Mouse (Mus musculus): ENCODE data around the gene Aym1. TPM values are rescaled to one million over a fixed set of nuclear protein-coding genes. Genes with fewer than 3 reads are reported as not detected.

Gene Aym1
- polyA plus RNA-seq, 1 experiment from 2014 or later, result not detected

- 68% methylated on average over 4 of the region's 4 CpGs for WGBS (ENCODE audit: insufficient replicate concordance)
- ATAC-seq (no peak), DNase-seq (no peak)
- TF ChIP-seq EP300 (IDR thresholded peaks at IDR 0.05; ENCODE audit: low read depth), result no peak
- no peak for TF ChIP-seq CTCF (IDR thresholded peaks at IDR 0.05; ENCODE audit: low read depth)
- no peak overlapping the region for H3K4me3 ChIP-seq (ENCODE audit: low read depth, low read length)
- H3K27me3 ChIP-seq (ENCODE audit: insufficient read depth, low read length), result 0 out of 2 replicates have a peak, but pooled peaks cover 9% of the 10 kb centered on the region
- no peak overlapping the region for H3K9ac ChIP-seq (replicated peaks)
- H3K4me2 ChIP-seq (ENCODE audit: low read depth, low read length), result no peak overlapping the region
- H3K36me3 ChIP-seq (replicated peaks; ENCODE audit: insufficient read depth, low read length), result no peaks in the 10 kb centered on the region
- no peaks in the 10 kb centered on the region for H3K9me3 ChIP-seq (ENCODE audit: low read length)
- H3K27ac ChIP-seq (ENCODE audit: low read depth), result no peak overlapping the region
- H3K4me1 ChIP-seq (ENCODE audit: insufficient read depth), result no peaks in the 10 kb centered on the region
Measured at GRCm38 (mm10) chr5:113372449-113372848, 15.4 kb downstream of the Aym1 start.

DNA sequence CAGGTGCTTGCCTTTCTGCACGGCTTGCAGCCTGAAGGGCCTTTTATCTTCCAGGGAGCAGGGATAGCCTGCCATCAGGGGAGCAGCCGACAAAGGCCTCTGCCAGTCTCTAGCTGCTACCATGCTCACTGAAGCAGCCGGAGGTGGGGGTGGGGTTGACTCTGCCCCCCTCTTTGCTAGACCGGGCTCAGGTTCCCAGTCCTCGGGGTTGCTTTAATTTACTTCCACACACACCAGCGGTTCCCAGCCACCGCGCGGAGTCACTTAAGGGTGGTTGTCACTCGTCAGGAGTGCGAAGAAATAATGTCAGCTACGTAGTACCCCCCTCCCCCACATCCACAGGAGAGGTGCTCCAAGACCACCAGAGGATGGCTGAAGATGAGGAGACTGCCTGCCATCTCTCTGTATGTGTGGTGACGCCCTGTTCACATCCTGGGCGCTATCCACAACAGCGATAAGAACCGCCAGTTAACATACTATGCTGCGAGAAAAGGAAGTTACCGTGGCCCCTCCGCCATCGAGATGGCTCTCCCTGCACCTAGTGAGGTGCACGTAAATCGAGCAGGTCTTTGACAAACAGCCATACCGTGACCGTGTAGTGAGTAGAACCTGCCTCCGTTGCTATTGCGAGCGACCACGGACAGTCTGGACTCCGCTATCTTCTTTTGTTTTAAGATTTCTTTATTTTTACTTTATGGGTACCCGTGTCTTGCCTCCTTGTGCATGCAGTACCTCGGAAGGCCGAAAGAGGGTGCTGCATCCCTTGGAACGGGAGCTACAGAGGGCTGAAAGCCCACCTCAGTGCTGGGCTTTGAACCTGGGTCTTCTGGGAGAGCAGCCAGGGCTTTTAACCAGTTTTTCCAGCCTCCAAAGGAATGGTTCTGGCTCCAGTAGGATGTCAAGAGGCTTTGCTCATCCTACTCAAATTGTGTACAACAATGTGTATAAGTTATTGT, 16.2 kb downstream of the Aym1 start:
- 5% methylated on average over 33 of the region's 33 CpGs for WGBS (ENCODE audit: insufficient replicate concordance)
- Histone ChIP-seq H3K4me2 (ENCODE audit: low read depth, low read length) (no peak overlapping the region), H3K4me3 (ENCODE audit: low read depth, low read length) (no peak overlapping the region), H3K9me3 (ENCODE audit: low read length) (no peaks in the 10 kb centered on the region), H3K27me3 (ENCODE audit: insufficient read depth, low read length) (0 out of 2 replicates have a peak, but pooled peaks cover 9% of the 10 kb centered on the region), H3K4me1 (ENCODE audit: insufficient read depth) (no peaks in the 10 kb centered on the region), H3K36me3 (replicated peaks; ENCODE audit: insufficient read depth, low read length) (no peaks in the 10 kb centered on the region), H3K27ac (ENCODE audit: low read depth) (no peak overlapping the region), H3K9ac (replicated peaks) (no peak overlapping the region)
- peak; percentile 65 for TF ChIP-seq CTCF (IDR thresholded peaks at IDR 0.05; ENCODE audit: low read depth)
- TF ChIP-seq EP300 (IDR thresholded peaks at IDR 0.05; ENCODE audit: low read depth), result no peak
- ATAC-seq (no peak), DNase-seq (peak; percentile 52)

DNA sequence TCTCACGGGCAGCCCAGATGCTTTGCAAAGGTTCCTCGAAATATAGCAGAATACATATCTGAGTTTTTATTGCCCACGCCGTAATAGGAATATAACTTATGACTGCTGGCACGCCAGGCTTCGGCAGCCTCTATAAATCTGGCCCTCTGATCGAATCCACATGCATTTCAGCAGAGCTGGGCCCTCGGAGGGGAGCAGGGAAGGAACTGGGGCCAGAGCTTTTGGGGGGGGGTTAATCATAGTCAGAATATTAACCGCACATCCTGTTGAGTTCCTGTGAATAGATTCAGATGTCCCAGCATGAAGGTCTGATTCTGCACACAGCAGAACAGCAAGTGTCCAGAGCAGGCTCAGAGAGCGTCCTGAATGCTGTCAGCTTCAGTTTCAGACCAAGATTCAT, 17.2 kb downstream of the Aym1 start:
- Histone ChIP-seq H3K4me1 (ENCODE audit: insufficient read depth) (no peaks in the 10 kb centered on the region), H3K27me3 (ENCODE audit: insufficient read depth, low read length) (0 out of 2 replicates have a peak, but pooled peaks cover 9% of the 10 kb centered on the region), H3K4me3 (ENCODE audit: low read depth, low read length) (no peak overlapping the region), H3K9ac (replicated peaks) (no peak overlapping the region), H3K4me2 (ENCODE audit: low read depth, low read length) (no peak overlapping the region), H3K27ac (ENCODE audit: low read depth) (no peak overlapping the region), H3K36me3 (replicated peaks; ENCODE audit: insufficient read depth, low read length) (no peaks in the 10 kb centered on the region), H3K9me3 (ENCODE audit: low read length) (no peaks in the 10 kb centered on the region)
- DNase-seq (no peak), ATAC-seq (no peak)
- WGBS (ENCODE audit: insufficient replicate concordance), result 75% methylated on average over 10 of the region's 10 CpGs
- TF ChIP-seq CTCF (IDR thresholded peaks at IDR 0.05; ENCODE audit: low read depth) (no peak), EP300 (IDR thresholded peaks at IDR 0.05; ENCODE audit: low read depth) (no peak)

- H3K27me3 ChIP-seq (ENCODE audit: insufficient read depth, low read length), result 0 out of 2 replicates have a peak, but pooled peaks cover 9% of the 10 kb centered on the region
- 33% methylated on average over 3 of the region's 3 CpGs for WGBS (ENCODE audit: insufficient replicate concordance)
Measured at GRCm38 (mm10) chr5:113375783-113376182, 18.7 kb downstream of the Aym1 start.

DNA sequence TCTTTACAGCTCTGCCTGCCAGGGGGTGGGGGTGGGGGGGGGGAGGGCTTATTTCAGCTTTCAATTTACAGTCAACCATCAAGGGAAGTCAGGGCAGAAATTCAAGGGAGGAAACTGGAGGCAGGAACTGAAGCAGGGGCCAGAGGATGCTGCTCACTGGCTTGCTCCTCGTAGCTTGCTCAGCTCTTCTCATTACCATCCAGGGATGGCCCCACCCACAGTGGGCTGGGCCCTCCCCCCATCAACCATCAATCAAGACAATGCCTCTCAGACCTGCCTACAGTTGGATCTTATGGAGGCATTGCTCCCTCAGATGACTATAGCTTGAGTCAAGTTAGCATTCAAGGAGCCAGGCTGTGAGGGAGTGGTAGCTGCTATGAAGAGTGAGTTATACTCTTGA, 19.2 kb downstream of the Aym1 start:
- TF ChIP-seq CTCF (IDR thresholded peaks at IDR 0.05; ENCODE audit: low read depth), result no peak
- no peaks in the 10 kb centered on the region for H3K36me3 ChIP-seq (replicated peaks; ENCODE audit: insufficient read depth, low read length)
- DNase-seq (no peak), ATAC-seq (no peak)
- H3K9me3 ChIP-seq (ENCODE audit: low read length), result no peaks in the 10 kb centered on the region
- no peak overlapping the region for H3K9ac ChIP-seq (replicated peaks)
- 0 out of 2 replicates have a peak, but pooled peaks cover 9% of the 10 kb centered on the region for H3K27me3 ChIP-seq (ENCODE audit: insufficient read depth, low read length)
- H3K4me2 ChIP-seq (ENCODE audit: low read depth, low read length), result no peak overlapping the region
- no peaks in the 10 kb centered on the region for H3K4me1 ChIP-seq (ENCODE audit: insufficient read depth)
- H3K27ac ChIP-seq (ENCODE audit: low read depth), result no peak overlapping the region
- 44% methylated on average over 1 of the region's 1 CpGs for WGBS (ENCODE audit: insufficient replicate concordance)
- H3K4me3 ChIP-seq (ENCODE audit: low read depth, low read length), result no peak overlapping the region

More at GRCm38 (mm10) chr5:113375783-113376182, 18.7 kb downstream of the Aym1 start:
- Histone ChIP-seq H3K4me2 (ENCODE audit: low read depth, low read length) (no peak overlapping the region), H3K36me3 (replicated peaks; ENCODE audit: insufficient read depth, low read length) (no peaks in the 10 kb centered on the region), H3K9me3 (ENCODE audit: low read length) (no peaks in the 10 kb centered on the region), H3K4me3 (ENCODE audit: low read depth, low read length) (no peak overlapping the region), H3K27ac (ENCODE audit: low read depth) (no peak overlapping the region), H3K4me1 (ENCODE audit: insufficient read depth) (no peaks in the 10 kb centered on the region), H3K9ac (replicated peaks) (no peak overlapping the region)
- no peak for ATAC-seq
- DNase-seq, result peak; percentile 59
- TF ChIP-seq EP300 (IDR thresholded peaks at IDR 0.05; ENCODE audit: low read depth) (no peak), CTCF (IDR thresholded peaks at IDR 0.05; ENCODE audit: low read depth) (peak; percentile 62)

DNA sequence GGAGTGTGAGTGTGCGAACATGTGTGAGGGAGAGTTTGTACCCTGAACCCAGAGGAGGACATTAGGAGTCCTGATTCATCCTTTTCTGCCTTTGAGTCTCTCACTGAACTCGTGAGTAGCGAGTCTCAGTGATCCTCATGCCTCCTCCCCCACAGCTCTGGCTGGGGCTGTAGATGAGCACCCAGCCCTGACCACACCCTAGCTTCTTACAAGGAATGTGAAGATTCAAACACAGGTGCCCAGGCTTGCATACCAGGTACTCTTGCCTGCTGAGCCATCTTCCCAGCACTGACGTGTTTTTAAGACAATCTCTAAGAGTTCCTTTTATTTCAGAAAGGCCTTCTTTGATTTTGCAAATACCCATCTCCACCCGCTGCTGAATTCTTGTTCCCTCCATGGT, 22.3 kb downstream of the Aym1 start:
- no peak for ATAC-seq
- no peak for TF ChIP-seq EP300 (IDR thresholded peaks at IDR 0.05; ENCODE audit: low read depth)
- no peak for TF ChIP-seq CTCF (IDR thresholded peaks at IDR 0.05; ENCODE audit: low read depth)
- WGBS (ENCODE audit: insufficient replicate concordance), result 73% methylated on average over 5 of the region's 5 CpGs

More for the DNA sequence above, 22.3 kb downstream of the Aym1 start:
- Histone ChIP-seq H3K27me3 (ENCODE audit: insufficient read depth, low read length) (no peaks in the 10 kb centered on the region), H3K4me2 (ENCODE audit: low read depth, low read length) (no peak overlapping the region), H3K36me3 (replicated peaks; ENCODE audit: insufficient read depth, low read length) (no peaks in the 10 kb centered on the region), H3K27ac (ENCODE audit: low read depth) (no peak overlapping the region), H3K4me3 (ENCODE audit: low read depth, low read length) (no peak overlapping the region), H3K9me3 (ENCODE audit: low read length) (no peaks in the 10 kb centered on the region), H3K4me1 (ENCODE audit: insufficient read depth) (no peaks in the 10 kb centered on the region), H3K9ac (replicated peaks) (no peak overlapping the region)
- no peak for DNase-seq

Measured in liver, postnatal 0 days (tissue).